Mouse (Mus musculus): Measurements from ENCODE around the gene Erfe. TPM values are rescaled to one million over a fixed set of nuclear protein-coding genes. Genes with fewer than 3 reads are reported as not detected.

The Erfe gene
- polyA plus RNA-seq, 1 experiment, result 13.1 TPM

DNA sequence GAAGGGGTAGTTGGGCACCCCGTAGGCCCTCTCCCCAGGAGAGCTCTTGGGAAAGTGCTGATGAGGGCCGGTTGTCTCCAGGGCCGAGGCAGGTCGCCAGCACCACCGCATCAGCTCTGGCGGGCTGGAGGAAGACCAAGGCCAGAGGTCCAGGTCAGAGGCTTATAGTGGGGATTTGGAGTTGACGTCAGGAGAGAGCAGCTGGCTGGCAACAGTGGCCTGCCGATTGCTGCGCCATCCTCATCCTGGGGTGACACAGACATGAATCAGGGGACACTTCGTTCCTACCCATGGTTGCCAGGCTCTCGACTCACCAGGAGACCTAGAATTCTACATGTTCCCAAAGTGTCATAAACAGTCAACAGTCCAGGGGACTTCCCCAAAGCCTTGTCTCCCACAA is 10.1 kb upstream of the Erfe start:
- TF ChIP-seq POLR2AphosphoS2 (IDR thresholded peaks at IDR 0.05; ENCODE audit: insufficient read length, low read depth) (peak; percentile 12), MYOD1 (IDR thresholded peaks at IDR 0.05; ENCODE audit: control insufficient read depth in 1 of 3, insufficient read length in 2 of 3, low read depth in 2 of 3) (peak in 2 of 3 experiments; percentile 29 to 71), MYOG (IDR thresholded peaks at IDR 0.05; ENCODE audit: control insufficient read depth in 1 of 3, insufficient read depth in 1 of 3, insufficient read length in 2 of 3, low read depth in 2 of 3) (peak in 2 of 3 experiments; percentile 18 to 55), SRF (IDR thresholded peaks at IDR 0.05; ENCODE audit: control insufficient read depth, insufficient read length, low read depth) (no peak), USF1 (IDR thresholded peaks at IDR 0.05; ENCODE audit: low read depth) (no peak), POLR2A (IDR thresholded peaks at IDR 0.05; ENCODE audit: insufficient read length, low read depth) (no peak), CEBPB (IDR thresholded peaks at IDR 0.05; ENCODE audit: insufficient read depth, poor library complexity, severe bottlenecking) (no peak)
- Histone ChIP-seq H3K36me3 (ENCODE audit: control insufficient read depth, insufficient read depth) (peaks cover 31% of the 10 kb centered on the region), H3ac (ENCODE audit: control insufficient read depth, insufficient read length) (no peak overlapping the region)

DNA sequence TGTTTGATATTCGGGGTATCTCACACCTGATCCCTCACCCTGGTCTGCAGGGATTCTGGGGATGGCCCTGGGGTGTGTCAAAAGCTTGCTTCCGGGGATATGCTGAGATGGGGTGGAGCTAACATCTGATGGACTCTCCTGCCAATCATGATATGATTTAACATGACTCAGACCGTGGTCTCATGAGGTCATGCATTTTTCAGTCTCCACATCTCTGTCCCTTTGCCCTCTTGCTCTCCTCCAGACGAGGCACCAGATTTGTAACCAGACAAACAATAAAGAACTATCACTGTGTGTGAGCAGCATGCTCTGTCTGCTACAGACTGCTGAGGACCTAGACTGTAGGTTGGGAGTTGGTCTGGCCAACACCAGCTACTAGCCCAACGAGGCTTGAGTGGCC is 4.1 kb upstream of the Erfe start:
- Histone ChIP-seq H3K4me2 (ENCODE audit: low read depth) (no peak overlapping the region), H3ac (ENCODE audit: control insufficient read depth, insufficient read length) (no peak overlapping the region), H3K36me3 (ENCODE audit: control insufficient read depth, insufficient read depth) (peaks cover 29% of the 10 kb centered on the region), H3K4me3 (no peak overlapping the region), H3K79me2 (ENCODE audit: control insufficient read depth, insufficient read depth) (no peaks in the 10 kb centered on the region), H3K27me3 (ENCODE audit: control insufficient read depth, insufficient read depth, insufficient read length) (no peaks in the 10 kb centered on the region)
- no peak for TF ChIP-seq POLR2AphosphoS2 (IDR thresholded peaks at IDR 0.05; ENCODE audit: insufficient read length, low read depth)
- TF ChIP-seq TCF3 (IDR thresholded peaks at IDR 0.05; ENCODE audit: insufficient read length, low read depth), result no peak
- no peak for TF ChIP-seq E2F4 (IDR thresholded peaks at IDR 0.05; ENCODE audit: insufficient read depth)
- no peak for TF ChIP-seq MYOG (IDR thresholded peaks at IDR 0.05; ENCODE audit: control insufficient read depth in 1 of 3, insufficient read depth in 1 of 3, insufficient read length in 2 of 3, low read depth in 2 of 3)
- no peak for TF ChIP-seq MAX (IDR thresholded peaks at IDR 0.05; ENCODE audit: low read depth)
- TF ChIP-seq SRF (IDR thresholded peaks at IDR 0.05; ENCODE audit: control insufficient read depth, insufficient read length, low read depth), result no peak
- no peak for TF ChIP-seq TCF12 (IDR thresholded peaks at IDR 0.05; ENCODE audit: insufficient read depth, poor library complexity, severe bottlenecking)
- no peak for TF ChIP-seq USF1 (IDR thresholded peaks at IDR 0.05; ENCODE audit: low read depth)
- TF ChIP-seq CEBPB (IDR thresholded peaks at IDR 0.05; ENCODE audit: insufficient read depth, poor library complexity, severe bottlenecking), result no peak
- no peak for TF ChIP-seq REST (IDR thresholded peaks at IDR 0.05; ENCODE audit: insufficient read depth, insufficient read length)
- no peak for TF ChIP-seq POLR2A (IDR thresholded peaks at IDR 0.05; ENCODE audit: insufficient read length, low read depth)
- TF ChIP-seq MYOD1 (IDR thresholded peaks at IDR 0.05; ENCODE audit: control insufficient read depth in 1 of 3, insufficient read length in 2 of 3, low read depth in 2 of 3), result no peak

More for the DNA sequence above, 10.1 kb upstream of the Erfe start:
- peak overlapping the region; percentile 59 for H3K4me2 ChIP-seq (ENCODE audit: low read depth)
- H3K79me2 ChIP-seq (ENCODE audit: control insufficient read depth, insufficient read depth), result peaks cover 10% of the 10 kb centered on the region
- no peaks in the 10 kb centered on the region for H3K27me3 ChIP-seq (ENCODE audit: control insufficient read depth, insufficient read depth, insufficient read length)
- H3K4me3 ChIP-seq, result no peak overlapping the region

DNA sequence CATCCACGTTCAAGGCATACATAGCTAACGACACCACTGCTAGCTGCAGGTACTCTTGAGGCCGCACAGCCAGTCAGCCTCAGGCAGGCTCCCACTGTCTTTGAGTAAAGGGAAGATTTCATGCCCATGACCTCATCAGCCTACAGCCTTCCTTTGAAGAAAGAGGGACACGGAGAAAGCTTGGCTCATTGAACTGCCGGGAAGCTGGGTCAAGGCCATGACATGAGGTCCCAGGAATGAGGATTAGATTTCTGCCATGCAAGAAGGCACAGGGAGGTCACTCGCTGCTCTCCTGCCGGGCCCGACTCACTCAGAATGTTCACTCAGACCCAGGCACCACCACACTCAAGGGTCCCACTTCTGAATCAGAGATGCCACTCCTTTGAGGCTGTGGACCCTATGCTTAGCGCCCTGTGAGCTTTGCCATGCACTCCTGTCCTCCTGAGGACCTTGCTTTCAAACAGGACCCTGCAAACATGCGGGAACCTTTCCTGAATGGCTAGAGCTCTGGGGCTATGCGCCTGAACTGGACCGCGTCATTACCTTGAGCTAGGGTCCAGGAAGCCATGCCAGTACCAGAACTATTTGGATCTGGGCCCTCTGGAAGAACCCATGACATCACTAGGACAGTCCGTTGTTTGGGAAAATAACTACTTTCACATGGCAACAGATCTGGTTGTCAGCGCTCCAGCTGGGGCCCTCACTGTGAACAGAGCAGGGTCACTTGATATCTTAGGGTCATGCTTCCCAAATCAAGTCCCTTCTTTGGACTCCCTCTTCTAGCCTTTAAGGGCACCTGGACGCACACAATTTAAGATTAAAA is 1.2 kb upstream of the Erfe start:
- Histone ChIP-seq H3K36me3 (ENCODE audit: control insufficient read depth, insufficient read depth) (peaks cover 14% of the 10 kb centered on the region), H3ac (ENCODE audit: control insufficient read depth, insufficient read length) (no peak overlapping the region), H3K27me3 (ENCODE audit: control insufficient read depth, insufficient read depth, insufficient read length) (no peaks in the 10 kb centered on the region), H3K4me2 (ENCODE audit: low read depth) (no peak overlapping the region), H3K79me2 (ENCODE audit: control insufficient read depth, insufficient read depth) (no peaks in the 10 kb centered on the region), H3K4me3 (no peak overlapping the region)
- TF ChIP-seq MYOG (IDR thresholded peaks at IDR 0.05; ENCODE audit: control insufficient read depth in 1 of 3, insufficient read depth in 1 of 3, insufficient read length in 2 of 3, low read depth in 2 of 3) (no peak), POLR2AphosphoS2 (IDR thresholded peaks at IDR 0.05; ENCODE audit: insufficient read length, low read depth) (peak; percentile 27)

DNA sequence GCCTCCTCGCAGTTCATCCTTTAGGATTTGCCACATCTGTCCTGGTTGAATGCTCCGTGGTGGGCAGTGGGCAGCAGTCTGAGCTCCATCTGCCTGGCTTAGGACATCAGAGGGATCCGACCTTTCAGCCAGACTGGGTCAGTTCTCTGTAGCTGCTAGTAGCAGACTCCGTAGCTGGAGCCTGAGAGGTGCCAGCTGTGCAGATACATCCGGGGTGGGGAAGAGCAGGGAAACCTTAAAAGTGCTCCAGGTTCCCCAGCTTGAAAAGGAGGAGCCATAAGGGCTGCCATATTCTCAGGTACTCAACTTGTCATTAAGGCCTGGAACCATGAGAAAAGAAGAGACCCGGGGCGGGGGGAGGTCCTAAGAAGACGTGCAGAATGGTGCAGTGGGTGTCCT is 415 bp upstream of the Erfe start:
- Histone ChIP-seq H3K4me3 (peak overlapping the region; percentile 28), H3ac (ENCODE audit: control insufficient read depth, insufficient read length) (peak overlapping the region; percentile 24), H3K4me2 (ENCODE audit: low read depth) (peak overlapping the region; percentile 30), H3K27me3 (ENCODE audit: control insufficient read depth, insufficient read depth, insufficient read length) (no peaks in the 10 kb centered on the region), H3K36me3 (ENCODE audit: control insufficient read depth, insufficient read depth) (peaks cover 13% of the 10 kb centered on the region), H3K79me2 (ENCODE audit: control insufficient read depth, insufficient read depth) (no peaks in the 10 kb centered on the region)
- TF ChIP-seq MYOG (IDR thresholded peaks at IDR 0.05; ENCODE audit: control insufficient read depth in 1 of 3, insufficient read depth in 1 of 3, insufficient read length in 2 of 3, low read depth in 2 of 3), result no peak
- peak in 1 of 3 experiments; percentile 1 for TF ChIP-seq MYOD1 (IDR thresholded peaks at IDR 0.05; ENCODE audit: control insufficient read depth in 1 of 3, insufficient read length in 2 of 3, low read depth in 2 of 3)
- no peak for TF ChIP-seq USF1 (IDR thresholded peaks at IDR 0.05; ENCODE audit: low read depth)
- TF ChIP-seq E2F4 (IDR thresholded peaks at IDR 0.05; ENCODE audit: insufficient read depth), result no peak
- TF ChIP-seq POLR2AphosphoS2 (IDR thresholded peaks at IDR 0.05; ENCODE audit: insufficient read length, low read depth), result peak; percentile 34
- no peak for TF ChIP-seq SRF (IDR thresholded peaks at IDR 0.05; ENCODE audit: control insufficient read depth, insufficient read length, low read depth)
- TF ChIP-seq TCF3 (IDR thresholded peaks at IDR 0.05; ENCODE audit: insufficient read length, low read depth), result no peak
- no peak for TF ChIP-seq MAX (IDR thresholded peaks at IDR 0.05; ENCODE audit: low read depth)

DNA sequence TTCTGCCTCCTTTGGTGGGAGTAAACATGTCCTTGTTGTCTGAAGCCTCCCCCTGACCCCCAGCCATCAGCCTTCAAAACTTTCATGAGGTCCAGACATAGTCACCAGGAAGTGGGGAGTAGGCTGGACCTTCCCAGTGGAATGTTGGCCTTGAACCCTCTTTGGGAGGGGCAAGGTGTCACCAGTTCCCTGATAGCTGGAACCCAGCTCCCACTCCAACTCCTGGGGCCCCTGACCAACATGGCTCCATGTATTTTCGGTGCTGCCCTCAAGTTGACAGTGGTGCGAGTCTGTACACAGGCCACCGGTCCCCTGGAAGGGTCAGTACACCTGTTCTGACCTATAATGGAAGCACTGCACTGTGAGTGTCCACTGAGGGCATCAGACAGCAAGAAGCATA is 1.1 kb downstream of the Erfe start:
- H3ac ChIP-seq (ENCODE audit: control insufficient read depth, insufficient read length), result no peak overlapping the region
- no peaks in the 10 kb centered on the region for H3K79me2 ChIP-seq (ENCODE audit: control insufficient read depth, insufficient read depth)
- TF ChIP-seq SRF (IDR thresholded peaks at IDR 0.05; ENCODE audit: control insufficient read depth, insufficient read length, low read depth) (no peak), MAX (IDR thresholded peaks at IDR 0.05; ENCODE audit: low read depth) (no peak), CEBPB (IDR thresholded peaks at IDR 0.05; ENCODE audit: insufficient read depth, poor library complexity, severe bottlenecking) (no peak), POLR2A (IDR thresholded peaks at IDR 0.05; ENCODE audit: insufficient read length, low read depth) (no peak), POLR2AphosphoS2 (IDR thresholded peaks at IDR 0.05; ENCODE audit: insufficient read length, low read depth) (no peak), E2F4 (IDR thresholded peaks at IDR 0.05; ENCODE audit: insufficient read depth) (no peak), USF1 (IDR thresholded peaks at IDR 0.05; ENCODE audit: low read depth) (no peak), MYOD1 (IDR thresholded peaks at IDR 0.05; ENCODE audit: control insufficient read depth in 1 of 3, insufficient read length in 2 of 3, low read depth in 2 of 3) (no peak), MYOG (IDR thresholded peaks at IDR 0.05; ENCODE audit: control insufficient read depth in 1 of 3, insufficient read depth in 1 of 3, insufficient read length in 2 of 3, low read depth in 2 of 3) (no peak), REST (IDR thresholded peaks at IDR 0.05; ENCODE audit: insufficient read depth, insufficient read length) (no peak), TCF12 (IDR thresholded peaks at IDR 0.05; ENCODE audit: insufficient read depth, poor library complexity, severe bottlenecking) (no peak), TCF3 (IDR thresholded peaks at IDR 0.05; ENCODE audit: insufficient read length, low read depth) (no peak)
- H3K36me3 ChIP-seq (ENCODE audit: control insufficient read depth, insufficient read depth), result peaks cover 8% of the 10 kb centered on the region
- no peaks in the 10 kb centered on the region for H3K27me3 ChIP-seq (ENCODE audit: control insufficient read depth, insufficient read depth, insufficient read length)
- peak overlapping the region; percentile 69 for H3K4me2 ChIP-seq (ENCODE audit: low read depth)
- peak overlapping the region; percentile 28 for H3K4me3 ChIP-seq
